Mouse (Mus musculus) kidney, adult 18-20 months (tissue): Measurements from ENCODE around the gene Tfb2m.
A peak's percentile ranks its signal among the peaks of the same experiment; 100 is the strongest.

Source experiments
- DNase-seq: peaks from one replicate; pipeline ENCODE4 v3.0.0; 2021

Tfb2m gene

GRCm38 (mm10) chr1:179553949-179554347, 7.9 kb upstream of the Tfb2m start:
- no peak for DNase-seq

- DNase-seq, result peak; percentile 17
Observed at GRCm38 (mm10) chr1:179553197-179553948, 7.3 kb upstream of the Tfb2m start.

GRCm38 (mm10) chr1:179552751-179553150, 6.7 kb upstream of the Tfb2m start:
- DNase-seq, result peak; percentile 13

- no peak for DNase-seq
Observed at GRCm38 (mm10) chr1:179551921-179552320, 5.9 kb upstream of the Tfb2m start.

- DNase-seq, result no peak
Observed at GRCm38 (mm10) chr1:179551336-179551735, 5.3 kb upstream of the Tfb2m start.

- no peak for DNase-seq
Observed at GRCm38 (mm10) chr1:179548996-179549752, 3.1 kb upstream of the Tfb2m start.

GRCm38 (mm10) chr1:179548220-179548619, 2.2 kb upstream of the Tfb2m start:
- DNase-seq, result no peak

GRCm38 (mm10) chr1:179547176-179547575, 1.1 kb upstream of the Tfb2m start:
- no peak for DNase-seq

- no peak for DNase-seq
Observed at GRCm38 (mm10) chr1:179546551-179546917, 467 bp upstream of the Tfb2m start.

- DNase-seq, result no peak
Observed at GRCm38 (mm10) chr1:179541502-179541901, 4.6 kb downstream of the Tfb2m start.

- no peak for DNase-seq
Observed at GRCm38 (mm10) chr1:179539887-179540286, 6.2 kb downstream of the Tfb2m start.

- no peak for DNase-seq
Observed at GRCm38 (mm10) chr1:179539054-179539453, 7.0 kb downstream of the Tfb2m start.

- no peak for DNase-seq
Observed at GRCm38 (mm10) chr1:179519901-179520300, 26.2 kb downstream of the Tfb2m start.

- peak; percentile 84 for DNase-seq
Observed at GRCm38 (mm10) chr1:179517713-179518465, 28.2 kb downstream of the Tfb2m start, which contains the start of gene Smyd3. Gene Smyd3 (minus strand): TSS chr1:179518041.

- peak; percentile 21 for DNase-seq
Observed at GRCm38 (mm10) chr1:179516941-179517712, 28.9 kb downstream of the Tfb2m start.

GRCm38 (mm10) chr1:179511895-179512294, 34.2 kb downstream of the Tfb2m start:
- no peak for DNase-seq

GRCm38 (mm10) chr1:179510546-179511340, 35.3 kb downstream of the Tfb2m start:
- DNase-seq, result no peak

GRCm38 (mm10) chr1:179506530-179507315, 39.3 kb downstream of the Tfb2m start:
- DNase-seq, result peak; percentile 20

GRCm38 (mm10) chr1:179502565-179502964, 43.5 kb downstream of the Tfb2m start:
- no peak for DNase-seq

- DNase-seq, result no peak
Observed at GRCm38 (mm10) chr1:179499257-179499656, 46.8 kb downstream of the Tfb2m start.

- DNase-seq, result no peak
Observed at GRCm38 (mm10) chr1:179492908-179493307, 53.2 kb downstream of the Tfb2m start.
